Mouse (Mus musculus): Measurements from ENCODE around the gene Slc15a1.
"Not testable (repeated sequence)": the region's sequence is repeated elsewhere in the genome, so short reads cannot be mapped to it uniquely, and the experiment has no call there.

Slc15a1 gene

DNA sequence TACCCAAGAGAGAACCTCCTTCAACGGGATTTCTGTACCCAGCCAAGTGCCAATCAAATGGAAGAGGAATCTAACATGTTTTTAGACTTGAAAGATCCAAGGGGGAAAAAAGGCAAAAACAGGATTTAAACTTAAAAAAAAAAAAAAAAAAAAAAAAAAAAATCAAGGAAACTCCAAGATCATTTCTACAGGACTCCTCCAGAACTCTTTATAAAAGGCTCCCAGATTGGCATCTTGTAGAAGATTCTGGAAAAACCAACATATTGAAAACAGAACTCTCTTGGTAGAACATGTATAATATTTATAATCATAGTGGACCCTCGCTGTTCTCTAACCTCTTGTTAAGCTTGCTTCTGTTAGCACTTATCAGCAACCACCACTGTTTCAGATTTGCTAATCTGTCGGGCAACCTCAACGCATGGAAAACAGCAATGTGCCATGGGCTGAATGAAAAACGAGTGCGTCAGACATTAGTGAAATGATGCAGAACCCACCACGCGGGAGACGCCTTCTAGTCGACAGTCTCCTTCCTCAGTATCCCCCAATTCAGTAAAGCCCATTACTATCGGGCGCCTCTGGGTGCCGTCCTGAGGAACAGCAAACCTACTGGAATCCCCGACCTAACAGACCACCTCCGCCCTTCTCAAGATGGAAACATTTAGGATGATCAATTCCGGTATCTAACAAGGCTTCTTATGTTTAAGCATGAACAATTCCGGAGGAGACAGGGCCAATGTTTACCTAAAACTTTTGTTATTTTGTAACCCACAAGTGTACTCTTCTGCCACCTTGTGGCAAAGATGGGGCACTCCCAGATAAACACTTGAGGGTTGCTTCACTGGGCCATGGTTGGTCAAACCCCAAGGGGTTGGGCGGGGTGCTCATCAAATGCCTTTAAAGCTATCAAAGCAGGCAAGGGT, 54.3 kb downstream of the Slc15a1 start:
- peak; percentile 81 to 85 for DNase-seq

DNA sequence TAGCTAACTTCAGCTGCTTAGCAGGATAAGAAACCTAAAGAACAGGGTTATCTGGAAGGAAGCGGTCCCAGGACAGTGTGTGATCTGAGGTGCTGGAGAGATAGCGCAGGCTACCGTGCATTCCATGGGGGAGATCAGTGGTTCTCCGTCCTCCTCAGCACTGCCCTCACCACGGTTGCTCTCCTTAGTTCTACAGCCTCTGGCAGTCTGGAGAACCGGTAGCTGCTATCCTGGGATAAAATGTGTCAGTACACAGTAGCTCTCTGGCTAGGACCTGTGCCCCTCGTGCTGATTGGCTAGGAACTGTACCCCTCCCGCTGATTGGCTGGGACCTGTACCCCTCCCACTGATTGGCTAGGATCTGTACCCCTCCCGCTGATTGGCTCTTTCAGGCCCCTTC, 58.1 kb downstream of the Slc15a1 start:
- no peak for DNase-seq

DNA sequence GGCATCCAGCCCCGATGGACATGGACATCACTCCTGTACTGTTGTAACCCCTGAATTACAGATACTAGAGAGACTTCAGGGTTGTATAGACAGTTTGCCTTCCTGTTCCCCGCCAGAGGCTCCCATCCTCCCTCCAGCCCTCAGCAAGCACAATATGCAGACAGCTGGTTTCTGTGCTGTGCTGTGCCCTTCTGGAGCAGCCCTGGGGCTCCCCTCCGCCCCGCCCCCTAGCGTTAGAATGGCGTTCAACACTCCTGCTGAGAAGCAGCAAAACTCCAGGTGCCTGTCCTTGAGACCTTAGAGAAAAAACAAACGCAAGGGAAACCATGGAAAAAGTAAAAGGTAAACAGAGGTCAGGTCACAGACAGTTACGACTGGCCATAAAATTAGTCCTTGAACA, 59.9 kb downstream of the Slc15a1 start:
- peak; percentile 43 to 59 for DNase-seq

DNA sequence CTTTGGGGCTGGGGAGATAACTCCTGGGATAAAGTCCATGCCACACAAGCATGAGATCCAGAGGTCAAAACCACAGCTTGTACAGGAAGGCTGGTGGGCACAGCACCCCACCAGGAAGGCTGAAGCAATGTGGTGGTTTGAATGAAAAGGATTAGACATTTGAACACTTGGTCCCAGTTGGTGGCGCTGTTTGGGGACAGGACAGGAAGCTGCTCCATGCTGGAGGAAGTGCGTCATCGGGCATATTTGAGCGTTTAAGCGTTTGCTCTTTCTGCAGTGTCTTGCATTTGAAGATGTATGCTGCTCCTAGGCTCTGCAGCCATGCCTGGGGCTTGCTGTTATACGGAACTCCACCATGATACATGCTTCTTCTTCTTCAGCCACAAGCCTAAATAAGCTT, 64.2 kb downstream of the Slc15a1 start:
- no peak for DNase-seq

DNA sequence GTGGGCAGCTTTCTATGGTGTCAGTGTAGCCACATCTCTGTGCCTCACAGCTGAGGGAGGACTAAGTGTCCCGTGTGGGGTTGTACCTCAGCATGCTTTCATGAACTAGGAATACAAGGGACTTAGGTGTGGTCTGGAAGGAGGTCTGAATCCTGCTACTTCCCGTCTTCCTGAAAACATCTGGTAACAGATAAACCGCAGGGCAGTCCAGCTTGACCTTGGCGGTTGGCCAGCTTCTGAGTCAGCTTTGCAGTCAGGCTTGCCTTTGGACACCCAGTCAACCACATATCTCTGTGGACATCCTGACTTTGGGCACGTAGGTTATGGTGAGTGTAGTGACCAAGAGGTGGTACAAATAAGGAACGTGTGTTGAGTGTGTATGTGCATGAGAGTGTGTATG, 68.0 kb downstream of the Slc15a1 start:
- DNase-seq = peak; percentile 69 to 75

DNA sequence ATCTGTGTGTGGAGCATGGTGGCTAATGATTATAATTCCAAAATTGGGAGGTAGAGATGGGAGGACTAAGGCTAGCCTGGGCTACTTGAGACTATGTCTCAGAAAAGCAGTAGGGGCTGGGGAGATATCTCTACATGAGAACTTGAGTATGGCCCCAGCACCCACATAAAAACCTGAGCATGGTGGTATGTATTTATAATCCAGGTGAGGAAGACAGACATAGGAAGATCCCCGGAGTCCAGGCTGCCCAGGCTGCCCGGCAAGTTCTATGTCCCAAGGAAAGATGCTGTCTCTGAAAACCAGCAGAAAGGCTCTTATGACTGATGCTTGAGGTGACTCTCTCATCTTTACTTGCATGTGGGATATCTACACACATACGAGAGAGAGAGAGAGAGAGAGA, 68.6 kb downstream of the Slc15a1 start:
- no peak for DNase-seq

DNA sequence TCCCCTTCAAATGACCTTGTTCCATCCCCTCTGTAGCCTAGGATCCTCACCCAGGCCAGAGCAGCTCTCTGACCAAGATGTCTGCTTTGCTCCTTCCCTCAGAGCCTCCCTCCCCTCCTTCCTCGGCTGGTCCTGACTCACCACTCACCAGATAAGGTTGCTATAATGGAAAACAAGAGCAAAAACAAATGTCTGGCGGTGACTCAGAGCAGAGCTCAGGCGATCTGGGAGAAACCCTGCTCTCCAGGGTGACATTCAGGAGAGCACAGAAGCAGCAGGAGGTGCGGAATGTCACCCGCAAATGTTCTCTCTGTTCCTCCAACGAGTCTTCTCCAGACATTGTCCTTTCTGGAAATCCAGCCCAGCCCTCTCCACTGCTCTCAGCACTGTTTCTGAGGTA, 69.3 kb downstream of the Slc15a1 start:
- peak; percentile 37 to 39 for DNase-seq

DNA sequence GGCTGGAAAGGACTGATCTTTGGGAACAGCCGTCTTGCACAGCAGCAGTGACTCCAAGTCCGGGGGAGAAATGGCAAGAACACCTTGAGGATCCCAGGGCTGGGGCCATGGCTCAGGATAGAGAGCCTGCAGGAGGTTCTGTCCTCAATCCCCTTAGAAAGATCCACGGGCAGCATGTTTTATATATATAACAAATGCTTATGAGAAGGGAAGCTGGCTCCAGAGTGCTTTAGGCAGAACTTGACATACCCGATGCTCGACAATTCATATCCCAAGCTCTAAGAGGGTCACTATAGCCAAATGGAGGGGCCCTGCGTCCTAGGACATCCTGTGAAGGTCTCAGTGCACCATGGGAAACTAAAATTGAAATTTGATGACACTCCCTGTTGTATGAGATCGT, 73.8 kb downstream of the Slc15a1 start:
- no peak for DNase-seq

DNA sequence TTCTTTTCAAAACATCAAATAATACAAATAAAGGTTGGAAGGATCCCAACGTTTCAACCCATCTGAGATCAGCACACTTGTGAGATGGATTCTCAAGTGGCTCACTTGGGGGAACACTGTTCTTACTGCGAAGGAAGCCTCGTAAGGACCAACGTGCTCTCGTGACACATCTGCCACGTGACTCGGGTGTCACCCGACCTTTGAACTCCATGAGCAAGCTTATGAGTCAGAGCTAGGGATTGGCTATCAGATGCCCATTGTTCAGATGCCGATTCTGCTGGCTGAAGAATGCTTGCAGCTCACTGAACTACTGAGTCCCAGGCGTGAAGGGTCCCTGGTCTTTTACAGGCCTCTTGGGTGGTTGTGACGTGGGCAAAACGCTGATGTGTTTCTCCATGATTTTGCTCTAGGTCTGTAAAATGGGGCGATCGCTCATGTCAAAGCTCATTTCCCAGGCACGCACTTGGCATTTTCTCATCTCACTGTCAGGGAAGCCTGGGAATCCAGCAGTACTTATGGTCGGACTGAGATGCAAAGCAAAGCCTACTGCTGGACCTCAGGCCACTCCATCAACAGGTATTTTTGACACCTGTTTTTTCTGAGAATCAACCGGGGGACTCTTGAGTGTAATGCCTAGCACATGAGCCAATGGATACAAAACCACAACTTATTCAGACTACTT, 75.1 kb downstream of the Slc15a1 start:
- DNase-seq = no peak

DNA sequence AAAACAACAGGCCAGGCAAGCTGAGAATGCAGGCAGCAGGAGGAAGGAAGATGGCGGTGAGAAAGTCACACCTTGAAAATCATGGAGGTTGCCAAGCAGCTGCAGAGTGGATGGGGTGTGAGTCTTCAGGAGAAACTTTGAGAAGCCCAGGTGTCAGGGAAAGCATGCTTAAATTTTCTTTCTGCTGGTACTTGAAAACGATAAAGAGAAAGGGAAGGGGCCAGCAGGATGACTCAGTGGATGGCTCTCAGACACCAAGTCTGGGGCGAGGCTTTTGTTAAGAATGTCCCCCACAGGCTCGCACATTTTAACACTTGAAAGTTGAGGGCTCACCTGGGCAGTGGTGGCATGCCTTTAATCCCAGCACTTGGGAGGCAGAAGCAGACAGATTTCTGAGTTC, 76.9 kb downstream of the Slc15a1 start:
- no peak for DNase-seq

DNA sequence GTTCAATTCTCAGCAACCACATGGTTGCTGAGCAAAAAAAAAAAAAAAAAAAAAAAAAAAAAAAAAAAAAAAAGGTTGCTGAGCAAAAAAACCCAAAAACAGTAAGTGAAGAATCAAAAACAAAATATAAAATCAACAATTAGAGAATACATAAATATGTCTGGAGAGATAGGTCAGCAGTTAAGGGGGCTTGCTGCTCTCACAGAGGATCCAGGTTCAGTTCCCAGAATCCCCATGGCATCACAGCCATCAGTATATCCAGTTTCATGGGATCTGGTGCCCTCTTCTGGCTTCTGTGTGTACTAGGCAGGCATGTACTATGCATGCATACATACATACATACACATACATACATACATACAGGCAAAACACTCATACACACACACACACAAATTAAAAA, 78.3 kb downstream of the Slc15a1 start:
- peak in 1 of 2 experiments; percentile 22 for DNase-seq

DNA sequence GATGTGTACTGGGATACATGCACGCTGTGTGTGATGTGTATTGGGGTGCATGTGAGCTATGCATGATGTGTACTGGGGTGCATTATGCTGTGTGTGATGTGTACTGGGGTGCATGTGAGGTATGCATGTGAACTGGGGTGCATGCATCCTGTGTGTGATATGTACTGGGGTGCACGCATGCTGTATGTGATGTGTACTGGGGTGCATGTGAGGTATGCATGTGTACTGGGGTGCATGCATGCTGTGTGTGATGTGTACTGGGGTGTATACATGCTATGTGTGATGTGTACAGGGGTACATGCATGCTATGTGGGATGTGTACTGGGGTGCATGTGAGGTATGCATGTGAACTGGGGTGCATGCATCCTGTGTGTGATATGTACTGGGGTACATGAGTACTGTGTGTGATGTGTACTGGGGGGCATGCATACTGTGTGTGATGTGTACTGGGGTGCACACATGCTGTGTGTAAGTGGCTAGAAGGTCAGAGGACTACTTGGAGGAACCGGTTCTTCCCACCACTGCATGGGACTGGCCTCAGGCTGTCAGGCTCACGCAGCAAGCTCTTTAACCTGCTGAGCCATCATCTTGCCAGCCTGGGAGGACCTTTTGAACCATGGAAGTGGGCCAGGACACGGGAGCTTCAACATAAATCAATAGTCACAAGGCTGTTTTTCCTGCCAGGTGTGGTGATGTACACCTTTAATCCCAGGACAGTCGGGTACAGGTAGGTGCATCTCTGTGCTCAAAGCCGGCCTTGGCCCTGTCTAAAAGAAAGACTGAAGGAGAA, 79.9 kb downstream of the Slc15a1 start:
- DNase-seq = no peak

DNA sequence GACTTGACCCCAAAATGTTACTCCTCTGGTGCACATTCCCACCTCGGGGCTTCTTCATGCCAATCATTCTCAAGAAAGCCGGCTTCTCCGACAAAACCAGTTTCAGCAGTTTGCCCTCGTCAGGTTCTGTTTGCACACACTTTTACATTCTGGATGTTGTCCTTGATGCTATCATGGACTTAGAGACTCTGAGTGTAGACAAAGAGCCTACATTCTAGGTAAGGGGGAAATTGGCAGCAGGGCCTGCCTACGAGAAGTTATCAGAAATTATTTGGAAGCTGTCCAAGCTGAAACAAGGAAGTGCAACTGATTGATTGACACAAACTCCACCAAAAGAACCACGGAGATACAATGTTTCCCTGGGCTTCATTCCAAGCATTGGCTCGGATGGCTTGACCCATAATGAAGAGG, 81.7 kb downstream of the Slc15a1 start:
- peak; percentile 53 to 62 for DNase-seq

DNA sequence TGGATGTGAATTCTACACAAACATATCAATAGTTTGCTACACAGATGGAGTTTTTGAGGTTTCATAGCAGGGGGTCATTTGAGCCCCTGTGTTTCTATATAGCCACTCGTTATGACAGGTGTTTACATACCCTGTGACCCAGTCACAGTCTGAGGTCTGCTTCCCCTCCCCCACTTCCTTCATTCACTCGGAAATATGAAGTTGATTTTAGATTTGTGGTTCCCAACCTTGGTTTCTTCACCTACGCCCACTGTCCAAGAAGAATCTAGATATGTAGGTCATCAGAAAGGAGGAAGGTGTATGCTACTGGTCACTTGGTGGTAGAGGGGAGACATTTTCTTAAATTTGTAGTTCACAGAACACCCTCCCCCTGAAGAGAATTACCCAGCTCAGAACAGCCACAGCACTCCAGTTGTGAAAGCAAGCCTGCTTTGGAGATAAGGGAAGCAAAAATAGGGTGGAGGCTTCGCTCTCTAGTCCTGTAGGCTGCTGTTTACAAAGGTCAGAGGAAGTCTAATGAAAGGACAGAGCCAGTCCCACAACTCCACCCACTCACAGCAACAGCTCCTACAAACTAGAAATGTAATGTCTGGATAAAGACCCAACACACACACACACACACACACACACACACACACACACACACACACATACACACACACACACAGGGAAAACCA, 82.2 kb downstream of the Slc15a1 start:
- peak; percentile 71 to 75 for DNase-seq

DNA sequence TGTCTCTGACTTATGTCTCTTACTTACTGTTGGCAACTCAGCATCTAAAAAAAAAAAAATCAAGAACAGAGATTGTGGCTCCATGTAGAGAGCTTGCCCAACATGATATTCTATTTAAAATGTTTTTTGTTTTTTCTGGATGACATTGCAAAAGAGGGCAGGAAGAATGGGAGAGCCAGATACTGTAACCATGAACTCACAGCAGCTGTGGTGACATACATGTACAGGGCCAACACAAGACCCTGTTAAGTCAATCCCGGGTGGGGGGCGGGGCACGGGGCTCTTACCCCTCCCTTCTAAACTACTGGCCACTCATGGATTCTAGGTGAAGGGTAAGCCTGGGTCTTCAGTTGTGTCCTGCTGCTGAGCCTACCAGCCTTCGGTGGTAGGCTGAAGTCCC, 83.1 kb downstream of the Slc15a1 start:
- DNase-seq = no peak

DNA sequence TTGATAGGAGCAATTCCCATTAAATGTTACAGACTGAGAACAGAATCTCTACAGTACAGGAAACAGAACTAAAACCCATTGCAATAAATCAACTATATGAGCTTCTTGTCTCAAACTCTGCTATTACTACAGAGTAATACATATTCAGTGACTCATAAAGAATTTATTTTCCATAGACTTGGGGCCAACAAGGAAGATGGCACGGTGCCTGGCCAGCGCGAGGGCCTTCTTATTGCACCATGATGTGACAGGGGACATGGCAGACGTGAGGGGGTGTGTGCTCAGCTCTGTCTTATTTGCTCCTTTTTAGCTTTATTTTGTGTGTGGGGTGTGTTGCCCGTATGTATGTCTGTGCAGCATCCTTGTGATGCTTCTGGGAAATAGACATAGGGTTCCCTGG, 87.5 kb downstream of the Slc15a1 start:
- DNase-seq = peak; percentile 47 to 55

DNA sequence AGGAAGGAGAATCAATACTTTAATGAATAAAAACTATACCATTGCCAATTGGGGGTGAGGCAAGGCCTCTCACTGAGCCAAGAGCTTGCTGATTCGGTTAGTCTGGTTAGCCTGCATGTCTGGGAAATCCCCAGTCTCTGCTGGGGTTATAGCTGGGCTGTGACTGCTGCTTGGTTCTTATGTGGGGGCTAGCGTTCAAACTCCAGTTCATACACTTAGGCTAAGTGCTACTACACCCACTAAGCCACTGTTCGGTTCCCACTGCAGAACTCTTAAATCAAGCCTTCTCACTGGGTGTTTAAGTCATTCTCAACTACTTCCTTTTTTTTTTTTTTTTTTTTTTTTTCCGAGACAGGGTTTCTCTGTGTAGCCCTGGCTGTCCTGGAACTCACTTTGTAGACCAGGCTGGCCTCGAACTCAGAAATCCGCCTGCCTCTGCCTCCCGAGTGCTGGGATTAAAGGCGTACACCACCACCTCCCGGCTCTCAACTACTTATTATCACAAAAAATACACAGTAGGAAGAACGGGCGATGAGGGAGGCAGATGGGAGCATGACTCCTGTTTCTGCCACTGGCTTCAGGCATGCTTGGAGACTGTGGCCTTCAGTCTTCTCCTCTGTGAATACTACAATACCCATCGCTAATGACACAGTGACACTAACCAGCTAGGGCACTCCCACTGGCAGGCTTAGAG, 88.3 kb downstream of the Slc15a1 start:
- DNase-seq = no peak

DNA sequence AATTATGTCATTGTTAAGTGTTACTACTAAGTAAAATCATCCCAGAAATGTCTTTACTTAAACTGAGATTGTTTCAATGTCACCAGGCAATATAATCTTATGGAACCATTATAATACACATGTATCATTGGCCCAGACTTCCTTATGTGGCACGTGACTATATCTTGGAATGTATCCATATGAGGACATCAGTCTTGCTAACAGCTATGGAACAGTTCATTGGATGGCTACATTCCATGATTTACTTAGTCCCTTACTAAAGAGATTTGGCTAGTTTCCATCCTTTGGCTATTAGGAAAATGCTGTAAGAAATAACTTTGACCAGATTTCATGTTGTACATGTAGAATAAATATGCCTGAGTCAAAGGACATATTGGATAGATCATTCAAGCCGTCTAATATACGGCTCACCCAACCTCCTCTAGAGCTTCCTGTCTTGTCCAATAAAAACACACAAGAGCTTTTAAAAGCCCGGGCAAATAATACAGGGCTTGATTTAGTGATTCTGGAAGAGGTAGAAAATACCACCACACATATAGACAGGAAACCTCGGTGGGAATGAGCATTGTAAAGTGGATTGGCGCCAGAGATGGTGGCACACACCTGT, 90.3 kb downstream of the Slc15a1 start:
- no peak for DNase-seq

DNA sequence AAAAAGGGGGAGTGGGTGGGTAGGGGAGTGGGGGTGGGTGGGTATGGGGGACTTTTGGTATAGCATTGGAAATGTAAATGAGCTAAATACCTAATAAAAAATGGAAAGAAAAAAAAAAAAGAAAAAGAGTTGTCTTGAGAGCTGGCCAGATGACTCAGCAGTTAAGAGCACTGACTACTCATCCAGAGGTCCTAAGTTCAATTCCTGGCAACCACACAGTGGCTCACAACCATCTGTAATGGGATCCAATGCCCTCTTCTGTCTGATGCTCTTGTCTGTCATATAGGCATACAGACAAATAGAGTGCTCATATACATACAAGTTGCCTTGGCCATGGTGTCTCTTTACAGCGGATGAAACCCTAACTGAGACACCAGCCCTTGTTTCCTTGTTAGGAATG, 91.3 kb downstream of the Slc15a1 start:
- DNase-seq = not testable (repeated sequence)

Measured in lung, adult 18-20 months (tissue).